ENCODE assay signal across 19 mouse cellular contexts in the genomic region with DNA sequence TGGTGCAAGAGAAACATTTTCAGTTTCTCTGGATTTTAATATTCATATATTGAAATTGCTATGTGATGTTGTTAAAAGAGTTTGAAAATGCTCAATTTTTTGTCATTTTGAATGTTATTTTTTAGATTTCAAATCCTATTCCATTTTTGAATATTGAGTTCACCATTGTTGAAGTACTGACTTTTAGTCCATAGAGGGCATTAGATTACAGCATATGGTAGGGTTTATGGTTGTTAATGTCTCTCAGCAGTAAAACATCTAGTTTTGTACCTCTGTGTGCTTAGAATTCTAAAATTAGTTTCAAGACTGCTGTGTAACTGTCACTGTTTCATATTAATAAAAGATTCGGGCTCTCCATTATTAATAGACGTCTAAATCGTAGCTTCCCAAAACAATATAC. TPM values are rescaled to one million over a fixed set of nuclear protein-coding genes. Genes with fewer than 3 reads are reported as not detected.
DNase-seq lines count a peak whose midpoint lies in the region; ATAC-seq and TF ChIP-seq lines count a peak whose summit lies in the region.
"Had no signal": no experiment of that assay in that cellular context is flagged by ENCODE, and none has a peak within 500 bp of the region (broad histone marks: within the 10 kb centered on the region; RNA-seq: fewer than 3 reads in every experiment).

No protein-coding gene starts in this region.

- 85% methylated on average over 3 of the region's 3 CpGs for whole genome bisulfite sequencing in forebrain, postnatal 0 days
- WGBS in forebrain, embryonic 14.5 days: 90% methylated on average over 3 of the region's 3 CpGs

- TF ChIP-seq CTCF in forebrain, postnatal 0 days (IDR thresholded peaks at IDR 0.05; ENCODE audit: low read depth): peak; percentile 46
- peak; percentile 77 for TF ChIP-seq CTCF in layer of hippocampus, adult 2 months (conservative IDR thresholded peaks at IDR 0.05)

- H3K27me3 ChIP-seq in forebrain, postnatal 0 days (ENCODE audit: insufficient read depth, low read length): no peaks in the 10 kb centered on the region
- no peaks in the 10 kb centered on the region for H3K27me3 ChIP-seq in forebrain, embryonic 14.5 days (replicated peaks; ENCODE audit: control insufficient read depth, insufficient read depth, low read length)
- H3K27me3 ChIP-seq: embryonic facial prominence, embryonic 15.5 days; heart, embryonic 12.5 days; limb, embryonic 12.5 days; liver, embryonic 15.5 days; Patski had no signal

- H3K4me1 ChIP-seq in forebrain, postnatal 0 days (ENCODE audit: insufficient read depth): no peaks in the 10 kb centered on the region
- 0 out of 2 replicates have a peak, but pooled peaks cover 5% of the 10 kb centered on the region for H3K4me1 ChIP-seq in forebrain, embryonic 14.5 days (ENCODE audit: control insufficient read depth, insufficient read depth, low read length)

- no peak overlapping the region for H3K27ac ChIP-seq in forebrain, postnatal 0 days (ENCODE audit: low read depth, low read length)
- no peak overlapping the region for H3K27ac ChIP-seq in forebrain, embryonic 14.5 days (ENCODE audit: low read depth, low read length)
- H3K27ac ChIP-seq in layer of hippocampus, adult 2 months: peak overlapping the region; percentile 59; the same call in 1 of the 2 replicates
- H3K27ac ChIP-seq: embryonic facial prominence, embryonic 15.5 days; limb, embryonic 12.5 days; liver, embryonic 15.5 days; midbrain, embryonic 10.5 days had no signal

- H3K36me3 ChIP-seq in forebrain, postnatal 0 days (ENCODE audit: insufficient read depth): 0 out of 2 replicates have a peak, but pooled peaks cover 3% of the 10 kb centered on the region
- peaks cover 12% of the 10 kb centered on the region; the same call in 1 of the 2 replicates for H3K36me3 ChIP-seq in forebrain, embryonic 14.5 days (ENCODE audit: control insufficient read depth, insufficient read depth, low read length)
- H3K36me3 ChIP-seq: embryonic facial prominence, embryonic 15.5 days; liver, embryonic 15.5 days had no signal

- no peaks in the 10 kb centered on the region for H3K9me3 ChIP-seq in forebrain, postnatal 0 days (ENCODE audit: low read length)
- H3K9me3 ChIP-seq in forebrain, embryonic 14.5 days (replicated peaks; ENCODE audit: control insufficient read depth, low read length): no peaks in the 10 kb centered on the region
- H3K9me3 ChIP-seq: embryonic facial prominence, embryonic 15.5 days; heart, embryonic 12.5 days; limb, embryonic 12.5 days; liver, embryonic 15.5 days; midbrain, embryonic 10.5 days had no signal

- no peak overlapping the region for H3K9ac ChIP-seq in forebrain, postnatal 0 days
- no peak overlapping the region for H3K9ac ChIP-seq in forebrain, embryonic 14.5 days (ENCODE audit: low read length)
- H3K9ac ChIP-seq: embryonic facial prominence, embryonic 15.5 days; heart, embryonic 12.5 days; limb, embryonic 12.5 days; liver, embryonic 15.5 days had no signal

- H3K4me2 ChIP-seq in forebrain, postnatal 0 days (ENCODE audit: low read depth): no peak overlapping the region
- H3K4me2 ChIP-seq in forebrain, embryonic 14.5 days (ENCODE audit: low read length): no peak overlapping the region
- H3K4me2 ChIP-seq: embryonic facial prominence, embryonic 15.5 days; heart, embryonic 12.5 days; limb, embryonic 12.5 days; liver, embryonic 15.5 days had no signal

- no peak for DNase-seq in forebrain, postnatal 0 days
- DNase-seq in forebrain, embryonic 14.5 days (ENCODE audit: low spot score): no peak
- DNase-seq in layer of hippocampus, adult 2 months (ENCODE audit: low spot score in 2 of 2): no peak
- no peak for DNase-seq in layer of hippocampus, postnatal 14 days (ENCODE audit: low spot score in 2 of 2)
- DNase-seq in 416B (ENCODE audit: low read depth): peak; percentile 35
- DNase-seq in cerebellum, postnatal 4 days (ENCODE audit: low spot score in 2 of 2): no peak
- DNase-seq: heart, postnatal 36 days; layer of hippocampus, adult 9-11 months; right cerebral cortex, postnatal 4 days; thymus, postnatal 25 days had no signal

- no peak overlapping the region for H3K4me3 ChIP-seq in forebrain, postnatal 0 days (ENCODE audit: low read depth, low read length)
- H3K4me3 ChIP-seq in forebrain, embryonic 14.5 days (ENCODE audit: low read depth, low read length): no peak overlapping the region
- no peak overlapping the region for H3K4me3 ChIP-seq in layer of hippocampus, adult 2 months
- H3K4me3 ChIP-seq: embryonic facial prominence, embryonic 15.5 days; heart, embryonic 12.5 days; limb, embryonic 12.5 days; liver, embryonic 15.5 days; midbrain, embryonic 10.5 days had no signal

- ATAC-seq in forebrain, postnatal 0 days: no peak; the same call in 1 of the 2 replicates
- no peak for ATAC-seq in forebrain, embryonic 14.5 days
- 0 out of 2 replicates have a peak, but pooled peaks have one; percentile 37 for ATAC-seq in common myeloid progenitor, adult 5-6 weeks (replicated peaks; ENCODE audit: low read depth, poor library complexity, severe bottlenecking)
- ATAC-seq in CD4-positive, CD25-positive, alpha-beta regulatory T cell, adult 4 months: no peak
- ATAC-seq: hindbrain, embryonic 16.5 days had no signal

RNA-seq across cellular contexts. Expression of gene Rtn4, which starts 22.8 kb away (rescaled TPM):
- total RNA-seq in forebrain, postnatal 0 days (2014; rRNA removed): 388 and 400 TPM in 2 replicates
- 149 and 167 TPM in 2 replicates for polyA plus RNA-seq in forebrain, postnatal 0 days (2015; fragmentation: Nextera tagmentation; extraction: Ambion mirVana)
- 97.5 and 133 TPM in 2 replicates for polyA plus RNA-seq in forebrain, embryonic 14.5 days (2014; fragmentation: Nextera tagmentation; extraction: Ambion mirVana)
- total RNA-seq in layer of hippocampus, adult 2 months (2021): 100 to 1,000 TPM; 456 to 473 TPM
- total RNA-seq in layer of hippocampus, postnatal 14 days (2021): 100 to 1,000 TPM; 489 to 496 TPM
- 84.0 and 96.0 TPM in 2 replicates for total RNA-seq in common myeloid progenitor, adult 5-6 weeks (2017)
- 10 to 100 TPM; 26.0 to 29.7 TPM for polyA plus RNA-seq in CD4-positive, CD25-positive, alpha-beta regulatory T cell, adult 4 months (2017; shearing (Covaris generic))
